Mouse (Mus musculus) v-Abl transformed pro-B cells (cell line): Measurements from ENCODE around the gene Psmb6.
"Not testable (repeated sequence)": the region's sequence is repeated elsewhere in the genome, so short reads cannot be mapped to it uniquely, and the experiment has no call there.

ENCODE experiments used
- in situ Hi-C, 2 experiments: fragments of 400-800 bp; cut with MboI; formaldehyde crosslinking; loops; one replicate each; pipeline ENCODE4 v1.15.1; 2025; ENCODE audit not compliant: unreplicated experiment in 2 of 2

Psmb6 gene

GRCm38 (mm10) chr11:70562287-70562994 is 37.3 kb downstream of the Psmb6 start, which contains the start of gene Mink1:
Mink1 (plus strand) TSS chr11:70562881.
- in situ Hi-C loops = no loop called here

DNA sequence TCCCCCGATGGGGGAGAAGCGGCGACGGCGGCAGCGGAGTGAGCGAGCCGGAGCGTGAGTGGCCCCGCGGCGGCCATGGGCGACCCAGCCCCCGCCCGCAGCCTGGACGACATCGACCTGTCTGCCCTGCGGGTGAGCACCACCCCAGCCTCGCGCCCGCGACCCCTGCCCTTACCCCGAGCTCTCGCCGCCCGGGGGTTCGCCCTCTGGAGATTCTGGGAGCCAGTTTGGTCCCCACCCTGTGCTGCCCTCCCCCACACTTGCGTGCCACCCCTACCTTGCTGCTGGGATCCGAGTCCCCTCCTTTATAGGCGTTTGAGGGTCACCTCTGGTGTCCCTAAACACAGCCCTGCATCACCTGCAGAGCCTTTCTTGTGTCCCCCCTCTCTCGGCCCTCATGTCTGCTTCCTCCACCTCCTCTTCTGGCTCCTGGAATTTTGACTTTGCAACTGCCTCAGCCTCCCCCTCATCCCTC is 37.9 kb downstream of the Psmb6 start:
- in situ Hi-C loops = no loop called here

GRCm38 (mm10) chr11:70563470-70564275 is 38.5 kb downstream of the Psmb6 start:
- in situ Hi-C loops = no loop called here

DNA sequence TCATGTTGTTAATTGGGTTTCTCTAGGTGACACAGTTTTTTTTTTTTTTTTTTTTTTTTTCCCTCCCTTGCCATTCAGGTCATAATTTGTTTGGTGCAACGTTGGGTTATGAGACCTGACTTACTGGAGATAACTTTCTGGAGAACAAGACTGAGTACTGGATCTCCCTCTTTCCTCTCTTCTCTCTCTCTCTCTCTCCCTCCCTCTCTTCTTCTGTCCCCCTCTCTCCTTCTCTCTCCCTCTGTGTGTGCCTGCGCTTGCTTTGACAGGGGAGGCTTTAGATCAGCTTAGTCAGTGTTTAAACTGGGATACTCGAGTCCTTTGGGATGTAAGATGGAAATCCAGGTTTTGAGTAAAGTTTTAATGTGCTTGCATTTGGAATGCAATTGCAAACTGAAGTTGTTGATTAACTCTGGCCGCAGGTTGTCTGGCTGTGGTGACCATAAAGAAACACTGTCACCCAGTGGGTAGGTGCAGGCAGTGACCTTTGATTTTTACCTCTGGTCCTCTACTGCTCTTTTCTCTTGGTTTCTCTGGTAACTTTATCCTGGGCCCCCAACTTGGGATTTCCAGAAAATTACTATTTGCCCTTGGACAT is 39.2 kb downstream of the Psmb6 start:
- in situ Hi-C loops = no loop called here

GRCm38 (mm10) chr11:70566586-70566985 is 41.4 kb downstream of the Psmb6 start:
- in situ Hi-C loops = no loop called here

DNA sequence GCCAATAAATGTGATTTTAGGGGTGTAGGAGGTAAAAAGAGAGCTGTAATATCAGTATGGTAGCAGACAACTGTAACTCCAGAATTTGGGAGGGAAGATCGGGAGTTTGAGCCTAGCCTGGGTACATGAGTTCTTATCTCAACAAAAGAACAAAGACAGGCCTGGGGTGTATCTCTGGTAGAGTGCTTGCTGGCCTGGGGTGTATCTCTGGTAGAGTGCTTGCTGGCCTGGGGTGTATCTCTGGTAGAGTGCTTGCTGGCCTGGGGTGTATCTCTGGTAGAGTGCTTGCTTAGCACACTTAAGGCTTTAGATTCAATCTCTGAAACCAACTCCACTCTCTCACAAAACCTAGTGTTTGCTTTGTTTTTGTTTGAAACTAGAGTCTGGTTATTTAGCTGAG is 45.4 kb downstream of the Psmb6 start:
- in situ Hi-C loops = not testable (repeated sequence)

GRCm38 (mm10) chr11:70571641-70572040 is 46.5 kb downstream of the Psmb6 start:
- in situ Hi-C loops = no loop called here

GRCm38 (mm10) chr11:70572348-70572902 is 47.3 kb downstream of the Psmb6 start:
- in situ Hi-C loops = no loop called here

DNA sequence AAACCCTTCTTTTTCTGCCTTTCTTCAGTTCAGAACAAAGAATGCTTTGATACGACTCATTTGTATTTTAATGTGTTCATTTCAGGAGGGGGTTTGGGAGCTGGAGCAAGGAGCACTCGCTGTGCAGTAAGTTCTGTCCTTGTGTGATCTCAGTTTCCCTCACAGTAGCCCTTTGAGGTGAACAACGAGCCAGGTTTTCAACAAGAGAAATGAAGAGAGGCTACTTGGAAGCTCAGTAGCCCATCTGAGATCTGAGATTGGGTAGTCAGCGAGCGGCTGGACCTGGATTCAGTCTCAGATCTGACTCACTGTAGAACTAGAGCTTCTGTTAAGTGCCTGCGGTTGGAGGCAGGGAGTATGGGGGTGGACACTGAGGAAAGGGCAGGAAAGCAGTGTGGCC is 48.7 kb downstream of the Psmb6 start:
- in situ Hi-C loops = no loop called here

- in situ Hi-C loops = no loop called here
Observed at GRCm38 (mm10) chr11:70577201-70577600, 52.0 kb downstream of the Psmb6 start.
